Mouse (Mus musculus): Measurements from ENCODE around the gene Glul. TPM values are rescaled to one million over a fixed set of nuclear protein-coding genes. Genes with fewer than 3 reads are reported as not detected.
"Not testable (repeated sequence)": the region's sequence is repeated elsewhere in the genome, so short reads cannot be mapped to it uniquely, and the experiment has no call there.

Glul gene
- 100 to 1,000 TPM; 341 to 414 TPM for total RNA-seq (2021)
- long read RNA-seq, experiment 1, transcript Glul-201 (7 exons, 2,792 nt): major isoform, 33 of 34 reads
- long read RNA-seq, experiment 1, partial matches to known transcripts: 1 of 34 reads
- long read RNA-seq, experiment 1, other reads (novel, unspliced or antisense): 0 of 34 reads
- long read RNA-seq, experiment 2, transcript Glul-201 (7 exons, 2,792 nt): major isoform, 14 of 15 reads
- long read RNA-seq, experiment 2, partial matches to known transcripts: 0 of 15 reads
- long read RNA-seq, experiment 2, other reads (novel, unspliced or antisense): 1 of 15 reads

DNA sequence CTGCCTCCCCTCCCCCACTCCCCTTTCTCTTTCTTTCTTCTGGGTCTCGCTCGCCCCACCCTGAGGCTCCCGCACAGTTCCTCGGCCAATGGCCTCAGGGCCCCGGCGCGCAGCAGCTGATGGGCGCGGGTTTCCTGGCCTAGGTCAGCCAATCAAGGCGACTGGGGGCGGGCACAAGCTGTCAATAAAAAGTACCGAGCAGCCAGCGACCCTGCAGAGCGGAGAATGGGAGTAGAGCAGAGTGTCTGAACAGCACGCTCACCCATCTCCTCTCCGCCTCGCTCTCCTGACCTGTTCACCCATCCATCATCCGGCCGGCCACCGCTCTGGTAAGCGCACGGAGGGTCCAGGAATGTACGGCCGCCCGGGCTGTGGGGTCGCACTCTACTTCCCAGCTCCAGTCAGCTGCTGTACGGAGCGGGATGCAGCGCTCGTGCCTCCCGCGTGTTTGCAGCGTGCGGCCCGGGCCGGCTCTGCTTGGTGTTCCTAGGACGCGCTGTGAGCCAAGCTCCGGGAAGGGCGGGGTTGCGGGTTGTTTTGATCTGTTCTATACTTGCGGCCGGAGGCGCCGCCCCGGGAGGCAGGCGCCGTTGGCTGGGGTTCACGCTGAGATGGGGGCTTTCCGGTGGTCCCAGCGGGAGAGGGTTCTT, at the start of gene Glul, which contains the start of gene Teddm2:
Gene Glul, plus strand, starts transcription at position 214 of the 650 bp plus-strand sequence.
Gene Teddm2, minus strand, starts transcription at position 498 of the 650 bp plus-strand sequence.
- peak; percentile 95 for DNase-seq
- intact Hi-C loops (cut with DNase I): loop anchor here (1.0 kb wide), 1 partner anchor 132 kb away; no protein-coding TSS in a partner anchor

DNA sequence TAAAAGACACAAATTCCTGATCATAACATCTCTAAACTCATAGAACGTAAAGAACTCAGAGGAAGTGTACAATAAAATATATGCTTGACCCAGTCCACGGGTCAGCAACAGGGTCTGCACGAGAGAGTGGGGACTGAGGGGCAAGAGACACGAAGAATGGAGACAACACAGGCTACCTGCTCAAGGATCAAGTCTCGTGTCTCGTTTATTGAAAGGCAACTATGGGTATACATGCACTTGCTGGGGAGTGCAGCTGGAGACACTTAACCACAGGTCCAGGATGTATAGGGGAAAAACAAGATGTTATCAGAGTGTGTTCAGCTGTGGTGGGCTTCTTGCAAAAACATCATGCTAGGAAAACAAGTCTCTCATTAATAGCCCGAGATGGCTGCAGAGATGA, 47.0 kb upstream of the Glul start:
- intact Hi-C loops (cut with DNase I); DNase-seq: not testable (repeated sequence)

DNA sequence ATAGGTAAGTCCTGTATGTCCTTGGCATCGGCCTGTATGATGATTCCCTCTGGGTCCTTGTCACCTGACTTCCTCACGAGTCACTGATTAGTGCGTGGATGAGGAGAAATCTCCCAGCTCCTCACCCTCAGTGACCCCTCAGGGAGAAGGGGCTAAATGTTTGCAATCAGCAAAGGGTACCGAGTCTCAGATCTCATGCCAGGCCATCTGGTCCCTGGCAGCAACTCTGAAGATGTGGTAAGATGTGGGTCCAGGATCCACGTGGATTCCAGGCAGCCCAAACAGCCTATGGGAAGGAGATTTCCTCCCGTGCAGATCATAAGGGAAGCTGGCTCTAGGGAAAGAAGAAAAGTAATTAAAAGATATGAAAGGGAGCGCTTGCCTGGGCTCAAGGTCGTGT, 43.8 kb upstream of the Glul start:
- intact Hi-C loops (cut with DNase I): no loop called here
- DNase-seq: no peak

DNA sequence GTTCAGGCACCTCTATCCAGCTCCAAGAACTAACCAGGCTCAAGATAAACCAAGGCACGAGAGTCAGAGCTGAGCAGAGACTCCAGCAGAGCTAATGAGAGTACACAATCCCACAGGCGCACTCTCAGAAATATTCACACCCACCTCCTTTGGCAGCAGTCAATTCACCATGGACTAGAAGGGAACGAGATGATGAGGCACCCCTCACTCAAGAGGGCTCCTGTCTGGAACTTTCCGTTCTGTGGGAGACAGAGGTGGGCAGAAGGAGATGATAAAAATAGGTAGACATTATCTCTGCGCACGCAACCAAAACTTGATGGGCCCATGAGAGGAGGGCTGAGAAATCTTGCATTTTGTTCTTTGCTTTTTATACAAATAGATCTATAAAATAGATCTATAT, 25.7 kb upstream of the Glul start, which contains the start of gene Teddm1b:
Gene Teddm1b, plus strand, starts transcription at position 301 of the 400 bp plus-strand sequence.
- no peak for DNase-seq
- intact Hi-C loops (cut with DNase I): no loop called here

DNA sequence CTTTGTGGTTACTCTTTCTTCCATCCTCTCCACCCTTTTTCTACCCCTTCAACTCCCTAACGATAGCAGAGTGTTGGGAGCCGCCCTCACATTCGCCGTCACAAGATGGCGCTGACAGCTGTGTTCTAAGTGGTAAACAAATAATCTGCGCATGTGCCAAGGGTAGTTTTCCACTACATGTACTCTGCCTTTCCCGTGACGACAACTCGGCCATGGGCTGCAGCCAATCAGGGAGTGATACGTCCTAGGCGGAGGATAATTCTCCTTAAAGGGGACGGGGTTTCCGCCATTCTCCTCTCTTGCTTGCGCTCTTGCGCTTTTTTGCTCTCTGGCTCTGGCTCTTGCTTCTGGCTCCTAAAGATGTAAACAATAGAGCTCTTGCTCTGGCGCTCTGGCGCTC, 19.4 kb upstream of the Glul start:
- DNase-seq; intact Hi-C loops (cut with DNase I): not testable (repeated sequence)

DNA sequence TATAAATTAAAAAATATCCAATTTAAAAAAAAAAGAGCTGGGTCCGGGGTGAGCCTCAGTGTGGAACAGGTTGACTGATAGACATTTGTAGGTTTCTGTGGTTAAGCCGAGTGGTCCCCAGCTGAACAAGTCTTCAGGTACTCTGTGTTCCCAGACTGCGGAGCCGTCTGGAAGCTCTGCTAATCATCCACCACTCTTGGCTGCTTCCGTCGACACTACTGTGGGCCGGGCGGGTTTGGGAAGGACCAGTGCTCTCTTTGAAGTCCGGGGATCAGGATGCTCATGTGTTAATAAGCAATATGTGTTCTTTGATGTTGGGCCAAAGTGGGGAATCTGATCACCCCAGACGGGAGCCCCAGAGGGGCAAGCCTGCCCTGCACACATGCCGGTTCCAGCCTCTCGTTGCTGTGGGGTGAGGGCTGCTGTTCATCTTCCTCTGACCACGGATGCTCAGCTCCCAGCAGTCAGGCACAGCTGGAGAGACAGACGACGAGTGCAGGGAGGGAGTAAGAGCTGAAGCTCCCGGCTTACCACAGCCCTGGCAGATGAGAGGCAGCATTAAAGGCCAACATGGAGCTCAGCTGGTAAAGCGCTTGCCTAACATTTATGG, 13.6 kb upstream of the Glul start:
- intact Hi-C loops (cut with DNase I): no loop called here
- no peak for DNase-seq

DNA sequence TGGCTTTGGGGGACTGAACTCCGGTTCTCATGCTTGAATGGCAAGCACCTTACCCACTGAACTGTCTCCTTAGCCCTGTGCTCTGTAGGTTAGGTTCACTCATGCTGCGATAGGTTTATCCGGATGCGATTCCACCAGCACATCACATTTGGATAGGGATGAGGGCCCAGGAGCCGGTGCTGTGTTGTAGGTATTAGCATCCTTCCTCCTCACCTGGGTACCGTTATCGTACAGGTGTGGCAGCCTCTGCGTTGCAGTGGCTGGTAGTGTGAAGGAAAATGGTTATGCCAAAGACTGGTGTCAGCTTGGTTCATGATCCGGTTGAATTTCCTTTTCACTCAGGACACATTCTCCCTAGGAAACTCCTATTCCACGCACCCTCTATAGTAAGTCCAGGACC, 9.6 kb upstream of the Glul start:
- intact Hi-C loops (cut with DNase I): no loop called here
- no peak for DNase-seq

DNA sequence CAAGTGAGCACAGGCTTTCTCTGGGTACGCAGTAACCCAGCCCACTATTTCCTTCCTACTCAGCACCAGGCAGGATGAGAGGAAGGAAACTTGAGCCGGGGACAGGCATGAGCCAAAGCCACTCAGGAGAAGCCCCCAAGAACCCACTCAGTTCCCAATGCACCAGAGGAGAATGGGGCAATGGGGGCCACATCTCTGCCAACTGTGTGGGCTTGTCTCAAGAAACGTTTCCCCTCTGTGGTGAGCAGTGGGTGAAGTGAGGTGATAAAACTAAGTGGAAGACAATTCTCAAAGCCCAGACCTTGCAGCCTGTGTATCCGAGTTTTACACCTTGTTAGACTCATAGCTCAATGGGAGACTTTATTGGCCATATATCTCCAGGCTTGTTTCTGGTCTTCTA, 8.3 kb upstream of the Glul start, which contains the start of gene Teddm1a:
Gene Teddm1a, plus strand, starts transcription at position 301 of the 400 bp plus-strand sequence.
- intact Hi-C loops (cut with DNase I): no loop called here

DNA sequence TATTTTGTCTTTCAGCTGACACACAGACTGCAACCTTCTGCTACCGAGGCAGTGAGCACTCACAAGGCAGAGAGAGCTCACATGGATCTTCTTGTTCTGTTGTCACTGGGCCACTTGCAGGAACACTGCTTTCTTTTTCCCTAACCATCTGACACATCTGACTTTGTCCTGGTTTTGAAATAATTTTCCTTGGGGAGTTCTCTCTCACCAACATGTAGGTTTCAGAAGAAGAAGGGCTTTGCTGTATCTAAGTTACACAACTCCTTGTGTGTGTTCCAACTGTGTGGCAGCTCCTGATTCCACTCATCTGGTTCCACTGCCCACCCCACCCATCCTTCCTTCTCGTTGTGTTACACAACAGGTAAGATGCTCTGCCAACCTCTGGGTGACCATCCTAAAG, 6.0 kb upstream of the Glul start:
- DNase-seq: no peak
- intact Hi-C loops (cut with DNase I): no loop called here

More for the DNA sequence above, 8.3 kb upstream of the Glul start, which contains the start of gene Teddm1a:
- DNase-seq: no peak

DNA sequence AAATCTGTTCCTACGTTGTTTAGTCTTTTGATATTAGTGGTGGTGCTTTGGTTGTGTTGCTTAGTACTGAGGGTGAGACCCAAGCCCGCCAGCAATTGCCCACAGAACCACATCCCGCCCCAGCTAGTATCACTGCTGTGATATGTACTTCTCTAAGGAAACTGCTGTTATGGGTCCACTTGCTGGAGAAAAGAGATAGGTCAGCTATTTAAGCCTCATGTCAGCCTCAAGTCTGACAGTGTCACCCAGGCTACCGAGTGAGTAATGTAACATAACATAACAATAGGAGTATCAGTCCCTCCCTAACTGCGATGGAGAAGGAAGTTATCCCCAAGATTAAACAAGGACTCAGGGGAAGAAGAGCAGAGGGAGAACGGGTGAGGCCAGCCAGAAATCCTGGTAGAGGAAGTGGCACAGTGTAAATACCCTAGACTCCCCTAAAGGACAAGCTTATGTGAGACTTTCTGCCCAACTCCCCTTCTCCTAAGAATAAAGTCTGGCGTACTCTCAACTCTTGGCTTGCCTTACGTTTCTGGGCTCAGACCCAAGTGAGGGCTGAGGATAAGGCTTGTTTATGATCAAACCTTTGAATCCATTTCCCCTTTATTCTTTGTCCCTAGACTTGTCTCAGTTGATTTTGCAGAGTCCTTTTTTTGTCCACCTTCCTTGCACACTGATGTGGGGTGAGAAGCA, 5.4 kb upstream of the Glul start:
- intact Hi-C loops (cut with DNase I): no loop called here
- no peak for DNase-seq

DNA sequence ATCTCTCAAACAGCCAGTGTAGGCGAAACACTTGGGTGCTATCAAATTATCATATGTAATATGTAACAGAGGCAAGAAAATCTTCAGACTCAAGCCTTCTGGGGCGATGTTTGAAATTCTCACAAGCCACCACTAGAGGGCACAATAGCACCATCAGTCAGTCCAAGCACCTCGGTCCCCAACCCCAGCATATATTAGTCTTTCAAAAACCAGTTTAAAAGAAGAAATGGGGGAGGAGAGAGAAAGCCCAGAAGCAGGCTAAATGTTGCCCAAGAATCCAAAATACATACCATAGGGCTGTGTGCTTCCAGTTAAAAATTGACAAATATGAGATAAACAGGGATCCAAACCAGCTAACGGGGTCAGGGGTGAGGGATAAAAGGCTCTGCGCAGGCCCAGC, 4.8 kb upstream of the Glul start:
- intact Hi-C loops (cut with DNase I): loop anchor here (1.0 kb wide), 3 partner anchors 137 to 286 kb away; no protein-coding TSS in a partner anchor
- peak; percentile 75 to 82 for DNase-seq

DNA sequence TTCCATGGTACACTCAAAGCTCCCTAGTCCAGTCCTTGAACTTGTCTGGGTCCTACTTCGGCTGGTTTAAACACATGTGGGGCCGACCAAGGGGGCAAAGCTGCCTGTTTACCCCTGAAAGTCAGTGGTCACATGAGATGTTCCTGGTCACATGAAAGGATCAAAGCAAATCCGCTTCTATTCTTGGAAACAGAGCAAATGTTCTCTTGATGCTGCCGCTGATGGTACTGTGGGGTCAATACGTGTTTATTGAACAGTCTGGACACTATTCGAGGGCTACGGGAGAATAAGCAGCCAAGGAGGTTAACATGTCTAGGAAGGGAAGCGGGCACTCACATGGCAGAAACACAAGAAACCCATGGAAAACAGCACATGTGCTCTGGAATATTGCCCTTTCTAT, 2.5 kb upstream of the Glul start:
- intact Hi-C loops (cut with DNase I): no loop called here
- no peak for DNase-seq

DNA sequence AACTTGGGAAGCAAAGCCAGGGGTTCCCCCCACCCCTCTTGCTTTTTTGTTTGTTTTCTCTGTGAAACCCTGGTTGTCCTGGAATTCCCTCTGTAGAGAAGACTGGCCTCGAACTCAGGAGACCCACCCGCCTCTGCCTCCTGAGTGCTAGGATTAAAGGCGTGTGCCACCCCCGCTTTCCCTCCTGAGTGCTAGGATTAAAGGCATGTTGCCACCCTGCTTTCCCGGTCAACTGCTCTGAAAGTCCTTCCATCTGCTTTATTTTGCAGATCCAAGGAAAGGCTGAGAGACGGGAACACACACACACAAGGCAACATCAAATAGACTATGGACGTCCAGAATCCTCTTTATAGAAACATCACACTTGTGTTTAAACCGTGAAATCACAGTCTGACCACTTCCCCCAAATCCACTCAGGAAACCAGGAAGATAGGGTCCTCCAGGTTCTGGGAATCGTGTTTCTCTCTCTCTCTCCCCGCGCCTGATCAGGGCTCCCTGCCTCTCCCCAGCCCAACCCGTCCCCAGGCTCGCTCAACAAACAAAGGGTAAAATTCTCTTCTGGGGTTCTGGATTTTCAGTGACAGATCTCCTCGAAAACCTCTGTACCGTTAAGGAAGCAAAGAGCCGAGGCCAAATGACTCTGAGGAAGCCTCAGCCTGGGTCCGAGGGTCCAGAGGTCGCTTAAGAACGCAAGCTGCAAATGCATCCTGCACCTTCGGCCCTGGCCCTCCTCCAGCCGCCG, 584 bp upstream of the Glul start:
- intact Hi-C loops (cut with DNase I): no loop called here
- DNase-seq: no peak

DNA sequence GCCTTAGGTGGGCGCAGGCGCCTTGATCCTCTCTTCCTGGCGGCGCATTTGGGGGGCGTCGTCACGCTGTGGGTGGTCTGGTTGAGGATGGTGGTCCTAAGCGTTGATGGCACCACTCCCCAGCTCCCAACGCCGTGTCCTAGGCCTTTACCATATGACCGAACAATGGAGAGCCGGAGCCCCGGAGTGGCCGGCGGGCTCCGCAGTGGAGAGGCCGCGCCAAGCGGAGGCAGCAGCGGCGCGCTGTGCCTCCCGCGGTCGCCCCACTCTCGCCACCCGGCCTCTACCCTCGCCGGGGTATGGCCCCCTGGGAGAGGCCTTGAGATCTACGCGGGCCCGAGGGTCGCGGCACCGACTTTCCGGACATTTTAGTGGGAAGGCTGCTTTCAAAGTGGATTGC, 637 bp downstream of the Glul start:
- intact Hi-C loops (cut with DNase I): loop anchor here (1.0 kb wide), 1 partner anchor 132 kb away; no protein-coding TSS in a partner anchor
- peak; percentile 55 to 56 for DNase-seq

DNA sequence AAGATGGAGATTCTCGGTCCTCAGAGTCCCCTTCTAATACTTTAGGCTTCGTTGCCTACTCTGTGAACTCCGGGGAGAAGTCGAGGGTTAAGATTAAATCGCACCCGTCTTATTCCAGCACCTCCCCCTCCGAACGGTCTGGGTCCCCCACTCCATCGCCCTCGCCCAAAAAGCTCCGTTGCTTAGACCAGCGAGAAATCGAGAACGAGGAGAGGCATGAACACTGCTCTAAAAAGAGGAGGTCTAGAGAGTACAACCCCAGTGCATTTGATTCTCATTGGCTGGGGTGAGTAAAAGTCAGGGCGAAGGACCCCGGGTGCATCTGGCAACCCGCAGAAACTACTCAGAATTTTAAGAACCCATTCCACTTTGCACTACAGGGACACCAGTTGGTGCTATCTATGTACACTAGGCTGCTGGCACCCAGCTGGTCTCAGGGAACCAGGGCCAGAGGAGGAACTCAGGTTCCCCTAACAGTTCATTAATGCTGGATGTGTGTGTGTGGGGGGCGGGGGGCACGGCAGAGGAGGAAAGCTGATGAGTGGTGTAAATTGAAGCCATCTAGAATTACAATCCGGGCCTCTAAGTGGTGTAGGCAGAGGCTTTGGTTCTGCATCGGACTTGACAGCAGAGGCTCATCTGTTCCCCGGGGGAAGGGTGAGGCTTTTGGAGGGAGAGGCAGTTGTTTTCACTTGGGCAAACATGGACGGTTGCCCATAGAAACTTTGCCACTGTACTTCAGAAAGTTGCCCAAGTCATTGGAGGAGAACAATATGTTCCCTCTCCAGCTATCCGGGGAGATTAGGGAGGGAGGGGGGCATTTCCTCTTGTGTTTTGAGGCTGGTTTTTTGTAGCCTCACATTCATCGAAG, 1.4 kb downstream of the Glul start:
- intact Hi-C loops (cut with DNase I): loop anchor here (1.0 kb wide), 1 partner anchor 131 kb away; no protein-coding TSS in a partner anchor
- DNase-seq: peak; percentile 57 to 59

DNA sequence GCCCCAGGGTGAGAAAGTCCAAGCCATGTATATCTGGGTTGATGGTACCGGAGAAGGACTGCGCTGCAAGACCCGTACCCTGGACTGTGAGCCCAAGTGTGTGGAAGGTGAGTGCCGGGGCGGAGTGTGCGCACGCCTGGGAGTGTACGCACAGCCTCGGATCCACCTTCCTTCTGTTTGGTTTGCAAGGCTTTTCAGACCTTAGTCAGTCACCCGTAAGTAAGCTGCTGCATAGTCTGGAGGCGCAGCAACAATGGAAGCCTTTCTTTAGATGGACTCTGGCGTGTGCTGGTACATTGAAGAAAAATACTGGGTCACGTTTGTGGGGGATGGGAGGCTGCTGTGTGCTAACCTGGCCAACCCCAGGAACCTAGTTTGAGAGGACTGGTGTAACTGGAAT, 3.3 kb downstream of the Glul start:
- intact Hi-C loops (cut with DNase I): no loop called here

DNA sequence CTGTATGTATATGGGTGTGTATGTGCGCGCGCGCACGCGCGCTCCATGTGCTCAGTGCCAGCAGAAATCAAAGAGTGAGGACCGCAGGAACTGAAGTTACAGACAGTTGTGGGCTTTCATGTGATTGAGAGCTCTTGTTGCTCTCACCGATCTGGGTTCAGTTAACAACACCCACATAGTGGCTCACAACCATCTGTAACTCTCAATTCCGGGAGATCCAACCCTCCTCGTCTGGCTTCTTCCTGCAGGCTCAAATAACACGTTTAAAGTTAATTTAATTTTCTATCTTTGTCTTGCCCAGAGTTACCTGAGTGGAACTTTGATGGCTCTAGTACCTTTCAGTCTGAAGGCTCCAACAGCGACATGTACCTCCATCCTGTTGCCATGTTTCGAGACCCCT, 4.5 kb downstream of the Glul start:
- DNase-seq: no peak
- intact Hi-C loops (cut with DNase I): no loop called here

More for the DNA sequence above, 3.3 kb downstream of the Glul start:
- DNase-seq: no peak

DNA sequence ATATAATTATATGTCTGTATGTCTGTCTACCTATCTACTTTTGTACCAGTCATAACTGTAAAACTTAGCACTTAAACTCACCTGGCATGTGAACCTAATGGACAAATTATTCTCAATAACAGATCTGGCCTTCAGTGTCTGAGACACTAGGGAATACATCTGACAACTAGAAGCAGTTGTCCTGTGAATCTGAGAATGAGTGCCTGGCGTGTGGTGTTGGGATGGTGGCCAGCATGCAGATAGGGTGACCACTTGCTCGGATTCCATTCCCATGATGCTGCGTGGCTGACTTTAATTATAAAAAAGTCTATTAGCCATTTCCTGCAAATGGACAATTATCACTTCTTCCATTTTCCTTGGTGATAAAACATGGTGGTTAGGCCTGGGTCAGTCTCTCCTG, 6.1 kb downstream of the Glul start:
- intact Hi-C loops (cut with DNase I): no loop called here
- DNase-seq: no peak

DNA sequence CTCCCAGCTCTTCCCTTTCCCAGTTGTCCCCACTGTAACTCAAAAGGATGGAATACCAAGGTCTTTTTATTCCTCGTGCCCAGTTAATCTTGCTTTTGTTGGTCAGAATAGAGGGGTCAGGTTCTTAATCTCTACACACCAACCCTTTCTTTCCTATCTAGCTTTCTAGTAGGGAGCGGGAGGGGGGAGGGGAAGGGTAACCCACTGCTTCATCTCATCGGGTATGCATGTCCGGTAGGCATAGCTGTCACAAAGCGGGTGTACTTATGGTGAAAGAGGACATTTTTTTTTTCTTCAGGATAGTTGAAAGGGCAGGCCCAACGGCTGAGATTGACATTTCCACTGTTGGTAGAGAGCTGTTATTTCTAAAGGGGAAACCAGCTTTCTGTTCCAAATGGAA, 8.5 kb downstream of the Glul start:
- intact Hi-C loops (cut with DNase I): no loop called here
- no peak for DNase-seq

Data from heart, postnatal 14 days (tissue).